Mouse (Mus musculus) midbrain, postnatal 0 days (tissue): ENCODE measurements around the gene Flrt3. TPM values are rescaled to one million over a fixed set of nuclear protein-coding genes. Genes with fewer than 3 reads are reported as not detected.

Experiments
- ATAC-seq: fragments of 200-750 bp; cut with Nextera tagmentation; 2 replicates; pipeline ENCODE4 v1.8.0; 2017; ENCODE audit warnings: moderate number of reproducible peaks, mild to moderate bottlenecking, moderate TSS enrichment, moderate library complexity; ENCODE audit not compliant: low FRiP score
- DNase-seq: peaks from one replicate; pipeline ENCODE4 v3.0.0-alpha.2; 2015; ENCODE audit warnings: low spot score
- H3K27ac ChIP-seq: fragments of 300-500 bp; sonication (generic); 2 replicates; pipeline ENCODE4 v1.5.1; 2014; ENCODE audit warnings: low read depth, mild to moderate bottlenecking, low read length, mixed read lengths
- H3K27me3 ChIP-seq: fragments of 300-500 bp; sonication (generic); 2 replicates; pipeline ENCODE4 v1.6.1; 2014; ENCODE audit warnings: low read length, control low read depth, mixed read lengths; ENCODE audit not compliant: insufficient read depth
- H3K36me3 ChIP-seq: fragments of 300-500 bp; sonication (generic); 2 replicates; pipeline ENCODE4 v1.6.1; 2014; ENCODE audit warnings: low read length, control low read depth, mixed read lengths; ENCODE audit not compliant: insufficient read depth
- H3K4me1 ChIP-seq: fragments of 300-500 bp; sonication (generic); 2 replicates; pipeline ENCODE4 v1.6.1; 2014; ENCODE audit warnings: mild to moderate bottlenecking, control low read depth, antibody characterized with exemption, low read length, mixed read lengths; ENCODE audit not compliant: insufficient read depth
- H3K4me2 ChIP-seq: fragments of 300-500 bp; sonication (generic); 2 replicates; pipeline ENCODE4 v1.6.1; 2014; ENCODE audit warnings: low read depth, mild to moderate bottlenecking, low read length, mixed read lengths; ENCODE audit not compliant: poor library complexity, severe bottlenecking
- H3K4me3 ChIP-seq: fragments of 300-500 bp; sonication (generic); 2 replicates; pipeline ENCODE4 v1.5.1; 2014; ENCODE audit warnings: low read depth, mild to moderate bottlenecking, low read length, moderate library complexity
- H3K9ac ChIP-seq: fragments of 300-500 bp; sonication (generic); replicated peaks from 2 replicates; pipeline ENCODE4 v1.6.1; 2014; ENCODE audit warnings: mild to moderate bottlenecking, low read length, moderate library complexity, mixed read lengths; ENCODE audit not compliant: poor library complexity, severe bottlenecking
- H3K9me3 ChIP-seq: fragments of 300-500 bp; sonication (generic); 2 replicates; pipeline ENCODE4 v1.6.1; 2016; ENCODE audit warnings: low read length, control low read depth
- CTCF ChIP-seq: IDR thresholded peaks from 2 replicates; pipeline ENCODE4 v1.5.1; 2016; ENCODE audit warnings: antibody characterized with exemption, mild to moderate bottlenecking
- WGBS: fragments of 180-500 bp; shearing (Covaris S2); extraction: QIAGEN DNeasy Blood & Tissue Kit; methylation state at CpG from one replicate; pipeline ENCODE4 v1.1.7; 2014; 5-methylcytosine and 5-hydroxymethylcytosine counted together
- polyA plus RNA-seq: library from polyadenylated mRNA; unstranded; fragments of >200 nt; fragmentation: Nextera tagmentation; extraction: Ambion mirVana; gene quantifications from 2 replicates; pipeline ENCODE4 v1.2.1, GENCODE M21; 2015
- total RNA-seq: library from RNA; depleted of rRNA; stranded (reverse); fragments of >200 nt; gene quantifications from 2 replicates; pipeline ENCODE4 v1.2.3, GENCODE M21; 2014

Gene Flrt3
- total and polyA plus RNA-seq, 2 experiments from 2014 or later, result 22.9 to 33.3 TPM

DNA sequence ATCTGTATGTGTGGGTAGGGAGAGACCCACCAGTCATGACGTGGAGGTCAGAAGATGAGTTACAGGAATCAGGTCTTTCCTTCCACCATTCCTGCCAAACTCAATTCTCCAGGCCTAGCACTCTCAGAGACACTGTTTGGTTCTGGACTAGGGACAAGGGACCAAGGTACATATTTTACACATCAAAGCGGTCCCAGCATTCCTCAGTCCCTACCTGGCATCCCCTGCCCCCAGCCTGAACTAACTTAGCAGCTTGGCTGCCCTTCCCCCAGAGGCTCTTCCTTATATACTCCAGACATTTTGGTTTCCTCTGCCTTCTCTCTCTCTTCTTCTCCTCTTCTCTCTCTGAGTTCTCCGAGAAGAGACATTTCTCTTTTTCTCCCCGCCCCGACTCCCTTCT lies 2.2 kb upstream of the Flrt3 start:
- no peaks in the 10 kb centered on the region for H3K4me1 ChIP-seq
- no peak for TF ChIP-seq CTCF
- no peak for DNase-seq
- no peak overlapping the region for H3K9ac ChIP-seq
- no peaks in the 10 kb centered on the region for H3K27me3 ChIP-seq
- no peak overlapping the region for H3K4me3 ChIP-seq
- H3K36me3 ChIP-seq, result no peaks in the 10 kb centered on the region
- H3K9me3 ChIP-seq, result no peaks in the 10 kb centered on the region
- ATAC-seq, result no peak
- no peak overlapping the region for H3K4me2 ChIP-seq
- no peak overlapping the region for H3K27ac ChIP-seq
- WGBS, result 91% methylated on average over 5 of the region's 5 CpGs

DNA sequence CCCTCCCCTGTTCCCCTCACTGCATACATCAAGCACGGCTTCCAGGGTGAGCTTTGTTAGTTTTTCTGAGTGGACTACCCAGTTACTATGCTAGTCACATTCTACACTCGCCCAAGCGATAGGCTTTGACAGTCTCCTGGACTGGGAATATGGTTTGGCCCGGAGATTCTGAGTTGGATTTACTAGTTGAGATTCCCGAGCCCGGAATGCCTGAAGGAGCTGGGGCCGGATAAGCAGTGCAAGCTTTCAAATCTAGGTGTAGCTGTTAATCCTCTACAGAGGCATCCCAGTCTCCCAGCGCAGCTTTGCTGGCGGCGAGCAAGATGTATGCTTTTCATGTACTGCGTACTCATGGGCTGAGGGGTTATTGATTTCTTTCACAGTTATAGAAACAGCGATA lies 812 bp downstream of the Flrt3 start:
- TF ChIP-seq CTCF, result peak; percentile 38; the same call in 1 of the 2 replicates
- no peaks in the 10 kb centered on the region for H3K36me3 ChIP-seq
- H3K4me1 ChIP-seq, result peaks cover 4% of the 10 kb centered on the region; the same call in 1 of the 2 replicates
- under 1% methylated on average over 12 of the region's 12 CpGs for WGBS
- DNase-seq, result peak; percentile 75
- no peaks in the 10 kb centered on the region for H3K9me3 ChIP-seq
- H3K4me2 ChIP-seq, result peak overlapping the region; percentile 62
- peak overlapping the region; percentile 81 for H3K27ac ChIP-seq
- peak; percentile 44; the same call in 1 of the 2 replicates for ATAC-seq
- no peaks in the 10 kb centered on the region for H3K27me3 ChIP-seq
- peak overlapping the region; percentile 53 for H3K4me3 ChIP-seq
- H3K9ac ChIP-seq, result peak overlapping the region; percentile 50

DNA sequence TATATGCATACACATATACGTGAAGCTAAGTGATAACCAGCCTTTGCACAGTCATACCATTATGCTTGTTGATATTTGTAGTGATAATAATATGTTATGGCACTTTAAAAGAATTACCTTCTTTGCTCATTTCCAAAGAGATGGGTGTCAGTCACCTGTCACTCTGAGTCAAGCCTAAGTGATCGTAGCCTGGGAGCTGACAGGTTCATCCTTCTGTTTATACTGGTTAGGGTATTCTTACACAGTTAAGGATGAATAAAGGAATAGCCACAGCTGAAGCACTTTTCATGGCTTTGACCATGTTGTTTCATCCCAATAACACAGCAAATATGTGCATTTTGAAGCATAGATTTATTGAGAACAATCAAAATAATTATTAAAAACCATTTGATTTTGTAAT lies 1.5 kb downstream of the Flrt3 start:
- Histone ChIP-seq H3K9me3 (no peaks in the 10 kb centered on the region), H3K4me3 (peak overlapping the region; percentile 53), H3K9ac (peak overlapping the region; percentile 50), H3K27ac (peak overlapping the region; percentile 81; the same call in 1 of the 2 replicates), H3K4me1 (peaks cover 7% of the 10 kb centered on the region; the same call in 1 of the 2 replicates), H3K36me3 (no peaks in the 10 kb centered on the region), H3K27me3 (no peaks in the 10 kb centered on the region), H3K4me2 (peak overlapping the region; percentile 62)
- ATAC-seq (no peak), DNase-seq (no peak)
- no peak for TF ChIP-seq CTCF
- 18% methylated on average over 2 of the region's 2 CpGs for WGBS

DNA sequence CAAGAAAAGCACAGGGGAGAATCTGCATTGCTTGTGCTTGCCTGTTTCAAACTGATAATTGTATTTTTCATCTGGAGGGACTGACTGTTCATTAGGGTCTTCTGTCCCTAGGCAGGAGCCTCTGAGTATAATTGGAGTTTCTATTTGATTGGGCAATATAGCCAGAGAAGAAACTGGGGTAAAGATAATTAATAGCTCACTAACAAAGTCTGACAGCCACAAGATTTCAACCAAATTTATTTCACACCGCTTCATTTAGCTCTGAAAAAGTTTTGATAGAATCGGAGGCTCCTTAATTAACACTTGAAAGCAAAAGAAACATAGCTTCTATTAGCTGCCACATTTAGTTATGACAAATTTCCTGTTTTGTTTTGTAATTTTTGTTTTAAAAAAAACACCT lies 2.2 kb downstream of the Flrt3 start:
- Histone ChIP-seq H3K27me3 (no peaks in the 10 kb centered on the region), H3K4me1 (peaks cover 7% of the 10 kb centered on the region; the same call in 1 of the 2 replicates), H3K9ac (peak overlapping the region; percentile 61), H3K9me3 (no peaks in the 10 kb centered on the region), H3K27ac (peak overlapping the region; percentile 33), H3K4me2 (peak overlapping the region; percentile 62), H3K36me3 (no peaks in the 10 kb centered on the region), H3K4me3 (peak overlapping the region; percentile 53)
- no peak for DNase-seq
- WGBS, result 20% methylated on average over 2 of the region's 2 CpGs
- no peak for TF ChIP-seq CTCF
- no peak for ATAC-seq

DNA sequence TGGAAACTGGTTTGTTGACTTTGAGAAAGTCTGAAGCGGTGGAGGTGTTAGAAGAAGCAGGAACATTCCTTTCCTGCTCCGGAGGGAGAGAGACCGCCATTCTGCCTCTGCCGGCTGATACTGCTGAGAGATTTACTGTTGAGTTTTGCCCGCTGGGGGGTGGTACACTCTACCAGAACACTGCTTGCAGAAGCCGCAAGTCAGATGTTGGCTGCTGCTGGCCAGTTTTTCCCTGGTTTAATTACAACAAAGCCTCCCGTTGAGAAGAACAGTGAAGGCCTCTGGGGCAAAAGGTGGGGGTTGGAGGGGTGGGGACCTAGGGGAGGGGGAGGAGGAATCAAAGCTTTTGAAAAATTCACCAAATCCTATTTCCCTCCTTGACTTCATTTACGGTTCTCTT lies 3.0 kb downstream of the Flrt3 start:
- no peaks in the 10 kb centered on the region for H3K27me3 ChIP-seq
- H3K4me3 ChIP-seq, result peak overlapping the region; percentile 53
- H3K4me1 ChIP-seq, result peaks cover 7% of the 10 kb centered on the region; the same call in 1 of the 2 replicates
- no peaks in the 10 kb centered on the region for H3K9me3 ChIP-seq
- DNase-seq, result peak; percentile 93
- peak overlapping the region; percentile 33 for H3K27ac ChIP-seq
- TF ChIP-seq CTCF, result peak; percentile 88
- WGBS, result 1% methylated on average over 8 of the region's 8 CpGs
- H3K4me2 ChIP-seq, result peak overlapping the region; percentile 62
- ATAC-seq, result peak; percentile 61; the same call in 1 of the 2 replicates
- no peaks in the 10 kb centered on the region for H3K36me3 ChIP-seq
- peak overlapping the region; percentile 61; the same call in 1 of the 2 replicates for H3K9ac ChIP-seq

DNA sequence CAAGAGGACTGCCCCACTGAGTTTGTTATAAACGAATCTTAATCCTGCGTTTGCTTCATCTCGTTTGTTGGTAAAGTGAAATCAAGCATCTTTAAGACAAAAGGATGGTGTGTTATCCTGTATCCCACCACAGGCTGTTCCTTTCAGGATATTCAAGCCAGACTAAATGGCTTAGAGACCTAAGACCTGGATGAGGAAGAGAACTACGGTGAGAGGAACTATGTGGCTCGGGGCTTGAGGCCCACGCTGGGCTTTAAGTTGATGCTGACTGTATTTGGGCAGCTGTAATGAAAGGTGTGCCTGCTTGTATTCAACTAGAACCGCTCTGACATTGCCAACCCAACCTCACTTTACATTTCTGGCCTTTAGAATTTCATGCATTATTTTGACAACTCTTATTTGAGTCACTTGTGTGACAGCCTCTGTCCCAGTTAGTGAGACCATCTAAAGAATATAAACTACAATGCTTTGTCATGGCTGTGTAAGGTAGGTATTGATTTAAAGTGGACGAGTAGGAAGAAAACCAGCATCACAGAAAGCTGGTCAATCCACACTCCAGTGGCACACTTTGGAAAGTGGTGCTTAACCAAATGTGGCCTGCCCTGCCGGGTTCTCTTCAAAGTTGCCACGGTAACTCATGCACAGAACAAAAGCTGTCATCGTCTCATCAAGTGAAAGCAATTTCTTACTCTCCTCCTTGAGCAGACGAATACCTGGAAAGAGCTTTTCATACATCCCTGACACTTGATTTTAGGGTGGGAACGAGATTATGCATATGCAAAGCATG lies 3.8 kb downstream of the Flrt3 start:
- 18% methylated on average over 13 of the region's 13 CpGs for WGBS

More for the DNA sequence above, 3.8 kb downstream of the Flrt3 start:
- Histone ChIP-seq H3K27me3 (no peaks in the 10 kb centered on the region), H3K9ac (peak overlapping the region; percentile 33), H3K4me3 (peak overlapping the region; percentile 53), H3K4me2 (peak overlapping the region; percentile 62), H3K4me1 (peaks cover 7% of the 10 kb centered on the region; the same call in 1 of the 2 replicates), H3K36me3 (no peaks in the 10 kb centered on the region), H3K9me3 (no peaks in the 10 kb centered on the region), H3K27ac (no peak overlapping the region)
- ATAC-seq (no peak), DNase-seq (no peak)
- no peak for TF ChIP-seq CTCF
